Mouse (Mus musculus): Measurements from ENCODE around the gene Glt28d2. TPM values are rescaled to one million over a fixed set of nuclear protein-coding genes. Genes with fewer than 3 reads are reported as not detected.

Gene Glt28d2
- total RNA-seq, 2 experiments from 2014 or later = 4.9 to 6.8 TPM

DNA sequence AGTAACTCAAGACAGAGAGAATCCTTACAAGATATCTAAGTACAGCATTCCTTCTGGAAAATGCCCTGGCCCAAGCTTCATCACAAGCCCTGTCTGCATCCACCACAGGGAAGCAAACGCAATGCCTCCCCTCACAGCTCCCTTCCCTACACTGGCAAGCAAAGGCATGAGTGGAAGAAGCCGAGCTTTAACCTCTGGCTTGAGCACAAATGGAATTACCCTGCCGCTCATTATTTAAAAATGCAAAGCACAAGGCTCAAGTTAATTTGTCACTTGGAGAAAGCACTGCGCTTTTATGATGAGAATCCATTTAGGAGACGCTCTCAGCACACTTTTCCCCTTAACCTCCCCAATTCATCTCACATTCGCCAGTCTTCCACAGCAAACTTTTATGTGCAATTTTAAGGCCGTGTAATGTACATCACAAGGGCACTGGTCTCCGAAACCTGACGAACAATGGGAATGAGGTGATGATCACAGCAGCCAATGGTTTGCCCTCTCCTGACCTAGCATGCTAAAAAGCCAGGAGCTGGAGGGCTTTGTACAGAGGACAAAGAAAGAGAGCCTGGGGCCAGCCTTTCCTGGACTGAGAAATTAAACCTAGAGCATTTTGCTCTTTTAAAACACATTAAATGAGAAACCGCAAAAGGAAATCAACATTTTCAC is 54.7 kb downstream of the Glt28d2 start:
- DNase-seq = no peak
- intact Hi-C loops (cut with DNase I) = no loop called here

DNA sequence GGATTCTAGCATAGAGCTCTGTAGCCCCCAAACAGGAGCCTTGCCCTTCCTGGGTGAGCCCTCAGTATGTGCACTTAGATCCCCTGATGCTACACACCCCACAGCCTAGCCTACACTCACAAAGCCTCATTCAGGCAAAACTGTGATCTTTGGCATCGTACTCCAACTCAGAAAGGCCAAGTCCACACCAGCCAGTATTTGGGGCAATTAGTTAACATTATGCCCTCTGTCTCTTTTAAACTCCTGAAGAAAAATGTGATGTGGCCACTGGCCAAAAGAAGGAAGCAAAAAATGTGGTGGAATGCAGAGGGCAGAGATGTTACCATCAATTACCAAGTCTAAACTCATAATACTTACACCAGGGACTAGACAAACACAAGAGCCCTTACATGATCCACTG is 55.5 kb downstream of the Glt28d2 start:
- no peak for DNase-seq
- intact Hi-C loops (cut with DNase I) = no loop called here

DNA sequence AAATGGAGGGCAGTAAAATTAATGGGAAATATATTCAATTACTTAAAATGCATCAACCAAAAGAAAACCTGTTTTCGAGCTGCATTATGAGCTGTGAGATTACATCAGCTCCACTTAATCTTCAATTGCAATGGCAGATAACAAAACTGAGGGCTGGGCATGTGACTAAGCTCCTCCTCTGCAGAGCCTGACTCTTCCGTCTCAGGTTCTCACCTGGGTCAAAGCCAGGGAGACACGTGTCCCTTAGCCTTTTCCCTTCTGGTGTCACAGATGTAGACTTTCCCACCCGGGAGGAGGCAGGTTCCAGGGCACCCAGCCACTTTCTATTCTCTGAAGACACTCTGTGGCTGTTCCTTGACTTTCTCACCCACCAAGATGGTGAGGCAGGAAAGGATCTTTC is 58.3 kb downstream of the Glt28d2 start:
- intact Hi-C loops (cut with DNase I) = loop anchor here (5.0 kb wide), 1 partner anchor 58 kb away; the partner anchor contains the start of genes Glt28d2 and Gm37240
- peak in 1 of 2 experiments; percentile 19 for DNase-seq

DNA sequence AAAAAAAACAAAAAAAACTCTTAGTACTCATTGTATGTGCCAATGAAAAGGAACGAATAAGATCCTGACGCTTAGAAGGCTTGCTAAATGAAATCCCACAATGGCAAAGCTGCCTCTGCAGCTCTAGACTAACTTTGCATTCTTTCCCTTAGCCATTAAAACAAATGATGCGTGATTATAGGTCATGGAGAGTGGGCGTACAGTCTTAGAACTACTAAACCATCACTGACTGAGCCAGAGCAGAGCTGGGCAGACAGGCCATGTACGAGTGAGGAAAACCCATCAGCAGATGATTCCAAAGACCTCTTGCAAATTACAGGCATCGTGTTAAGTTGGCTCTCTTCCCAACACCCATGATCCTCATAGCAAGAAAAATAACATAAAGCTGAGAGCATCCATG is 59.5 kb downstream of the Glt28d2 start:
- intact Hi-C loops (cut with DNase I) = loop anchor here (5.0 kb wide), 1 partner anchor 59 kb away; the partner anchor contains the start of genes Glt28d2 and Gm37240
- DNase-seq = no peak

DNA sequence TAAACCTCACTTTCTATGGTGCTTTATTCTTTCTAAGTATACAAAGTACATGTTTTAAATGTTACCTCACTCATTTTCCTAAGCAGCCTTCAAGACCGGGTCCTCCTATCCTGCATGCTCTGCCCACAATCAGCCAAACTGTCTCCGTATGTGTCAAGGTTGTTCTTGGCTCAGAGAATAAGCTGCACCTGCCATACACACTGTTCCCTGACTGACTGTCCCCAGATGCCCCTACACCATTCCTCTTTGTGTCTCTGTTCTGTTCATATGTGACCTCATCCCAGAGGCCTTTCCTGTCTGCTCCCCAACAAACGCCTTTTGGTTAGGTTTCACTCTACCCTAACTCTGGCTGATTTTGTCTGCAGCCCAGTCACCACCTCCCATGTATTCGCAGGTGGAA is 60.0 kb downstream of the Glt28d2 start:
- DNase-seq = peak; percentile 48 to 66
- intact Hi-C loops (cut with DNase I) = loop anchor here (5.0 kb wide), 1 partner anchor 60 kb away; the partner anchor contains the start of genes Glt28d2 and Gm37240

DNA sequence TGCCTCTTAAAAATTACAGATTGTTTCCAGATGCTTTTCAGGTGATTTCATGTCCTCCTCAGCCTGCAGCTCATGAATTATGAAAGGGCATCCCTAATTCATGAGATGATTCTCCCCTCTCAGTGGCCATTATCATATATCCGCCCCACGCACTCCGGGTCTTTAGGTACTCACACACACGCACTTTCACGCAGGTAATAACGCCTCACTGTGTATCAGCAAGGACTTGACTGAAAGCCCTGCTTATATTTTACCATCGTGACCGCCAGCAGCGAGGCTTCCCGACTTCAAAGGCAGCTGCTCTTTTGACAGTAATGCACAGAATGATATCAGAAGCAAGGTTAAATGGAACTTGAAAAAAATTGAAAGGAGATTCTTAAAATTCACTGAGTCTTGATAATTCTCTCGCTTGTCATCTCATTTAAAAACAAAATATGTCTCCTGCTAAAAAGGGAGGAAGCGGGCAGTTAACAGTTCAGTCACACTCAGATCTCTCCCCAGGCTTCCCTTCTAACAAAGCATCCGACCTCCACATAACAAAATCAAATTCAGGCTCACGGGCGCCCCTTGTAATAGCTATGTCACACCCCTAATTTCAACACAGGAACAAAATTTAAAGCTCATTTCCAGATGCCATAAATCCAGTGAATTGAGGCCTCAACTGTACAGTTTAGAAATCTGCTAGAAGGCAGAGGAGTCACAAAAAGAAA is 66.3 kb downstream of the Glt28d2 start:
- intact Hi-C loops (cut with DNase I) = no loop called here
- DNase-seq = no peak

Other genes with a start within 250 kb of the Glt28d2 start
- 10 to 100 TPM; 35.8 to 48.7 TPM for gene Fam160a1, start 70.2 kb downstream of the Glt28d2 start, total RNA-seq (2021)
- 10 to 100 TPM; 21.2 to 37.3 TPM for gene Gm37240, start within 50 bp of the Glt28d2 start, total RNA-seq (2021)
- gene Sh3d19, start 83.6 kb upstream of the Glt28d2 start, total RNA-seq (2021) = 10 to 100 TPM; 23.4 to 27.8 TPM
- not detected for gene Prss48, start 115.0 kb upstream of the Glt28d2 start, total RNA-seq (2021)